Mouse (Mus musculus) embryonic stem cell, embryonic (primary cell): ENCODE results near the gene Ampd2.

Experiments used
- CTCF ChIA-PET, 4 experiments: fragments of 300-600 bp in 2 of 4; fragments of 350-600 bp in 2 of 4; sonication (Branson Sonifier 250); formaldehyde crosslinking; loops; one replicate each; lab custom pipeline; 2022; ENCODE audit warnings: inconsistent platforms in 2 of 4; lab: Charles Lee
- POLR2A ChIA-PET, 4 experiments: fragments of 300-600 bp in 2 of 4; fragments of 350-600 bp in 2 of 4; sonication (Branson Sonifier 250); formaldehyde crosslinking; loops; one replicate each; lab custom pipeline; 2022; ENCODE audit warnings: antibody characterized with exemption in 4 of 4, inconsistent platforms in 1 of 4; lab: Charles Lee

Ampd2 gene

GRCm38 (mm10) chr3:108065551-108065950 is 20.9 kb downstream of the Ampd2 start:
- POLR2A ChIA-PET, result interaction anchor here in 2 of 4 experiments (0.8 to 2.2 kb wide), 3 partner anchors 15 to 116 kb away, joined by 3 to 8 read pairs (median 5); partner anchors contain the start of gene Gnai3 (in 1 of the 2)

GRCm38 (mm10) chr3:108064672-108065071 is 21.8 kb downstream of the Ampd2 start:
- ChIA-PET CTCF (interaction anchor here (0.6 to 1.8 kb wide), 10 partner anchors 18 to 201 kb away, joined by 3 to 7 read pairs (median 5); partner anchors contain the start of genes Gstm4 (in 1 of the 4) and Gstm6 (in 1 of the 4)), POLR2A (interaction anchor here in 3 of 4 experiments (0.9 to 2.2 kb wide), 6 partner anchors 10 to 134 kb away, joined by 3 to 8 read pairs (median 3); partner anchors contain the start of genes Gnai3 (in 1 of the 3) and Gstm4 (in 1 of the 3))

More at GRCm38 (mm10) chr3:108065551-108065950, 20.9 kb downstream of the Ampd2 start:
- CTCF ChIA-PET, result interaction anchor here in 1 of 4 experiments (0.6 kb wide), 1 partner anchor 285 kb away, joined by 4 read pairs; no protein-coding TSS in a partner anchor

- ChIA-PET CTCF (interaction anchor here in 2 of 4 experiments (0.7 to 2.7 kb wide), 4 partner anchors 13 to 363 kb away, joined by 3 to 8 read pairs (median 4); partner anchors contain the start of gene Gstm4 (in 1 of the 2)), POLR2A (interaction anchor here in 1 of 4 experiments (2.3 kb wide), 1 partner anchor 10 kb away, joined by 5 read pairs; no protein-coding TSS in a partner anchor)
These were observed 23.8 kb downstream of the Ampd2 start for GRCm38 (mm10) chr3:108062648-108063047.

GRCm38 (mm10) chr3:108061420-108061819 is 25.0 kb downstream of the Ampd2 start:
- POLR2A ChIA-PET, result interaction anchor here in 1 of 4 experiments (0.6 to 2.3 kb wide), 4 partner anchors 11 to 75 kb away, joined by 3 to 5 read pairs (median 4); partner anchors contain the start of gene Gstm2
- CTCF ChIA-PET, result interaction anchor here in 2 of 4 experiments (0.6 to 2.7 kb wide), 4 partner anchors 112 to 398 kb away, joined by 3 to 8 read pairs (median 6); partner anchors contain the start of gene Gstm6 (in 1 of the 2)

GRCm38 (mm10) chr3:108050493-108050892 is 36.0 kb downstream of the Ampd2 start:
- ChIA-PET POLR2A (interaction anchor here in 2 of 4 experiments (0.8 to 1.2 kb wide), 3 partner anchors 15 to 164 kb away, joined by 3 to 5 read pairs (median 3); partner anchors contain the start of gene Gstm6 (in 1 of the 2)), CTCF (interaction anchor here in 1 of 4 experiments (0.6 kb wide), 1 partner anchor 45 kb away, joined by 3 read pairs; no protein-coding TSS in a partner anchor)

GRCm38 (mm10) chr3:108048306-108048705 is 38.1 kb downstream of the Ampd2 start:
- ChIA-PET POLR2A (interaction anchor here in 2 of 4 experiments (0.6 to 1.7 kb wide), 5 partner anchors 13 to 209 kb away, joined by 3 to 5 read pairs (median 3); partner anchors contain the start of genes Gstm1 (in 1 of the 2) and Psma5 (in 1 of the 2)), CTCF (interaction anchor here in 2 of 4 experiments (0.6 to 0.7 kb wide), 4 partner anchors 95 to 780 kb away, joined by 3 read pairs; partner anchors contain the start of gene Gnai3 (in 1 of the 2))

GRCm38 (mm10) chr3:108046944-108047655 is 39.4 kb downstream of the Ampd2 start:
- POLR2A ChIA-PET, result interaction anchor here in 2 of 4 experiments (1.0 to 1.7 kb wide), 4 partner anchors 30 to 210 kb away, joined by 3 to 5 read pairs (median 4); partner anchors contain the start of genes Gstm1 (in 1 of the 2), Gstm7 (in 1 of the 2) and Psma5 (in 1 of the 2)
- CTCF ChIA-PET, result no interaction called here

GRCm38 (mm10) chr3:108044394-108045140 is 41.9 kb downstream of the Ampd2 start, which contains the start of gene Gstm4:
Gene Gstm4 (minus strand): TSS chr3:108044894.
- ChIA-PET POLR2A (interaction anchor here (0.6 to 2.3 kb wide), 39 partner anchors 9 to 371 kb away, joined by 3 to 14 read pairs (median 4); partner anchors contain the start of genes Gstm6 (in 3 of the 4), Gstm7 (in 3 of the 4), Gnai3 (in 2 of the 4) and Gstm1 (in 2 of the 4)), CTCF (interaction anchor here (0.6 to 2.2 kb wide), 17 partner anchors 15 to 180 kb away, joined by 3 to 10 read pairs (median 3); partner anchors contain the start of genes Gstm1 (in 2 of the 4), Gstm6 (in 2 of the 4) and Gstm7 (in 1 of the 4))

- POLR2A ChIA-PET, result interaction anchor here in 1 of 4 experiments (1.8 kb wide), 1 partner anchor 52 kb away, joined by 4 read pairs; no protein-coding TSS in a partner anchor
- CTCF ChIA-PET, result interaction anchor here in 2 of 4 experiments (0.6 to 0.8 kb wide), 2 partner anchors 95 to 115 kb away, joined by 5 read pairs; no protein-coding TSS in a partner anchor
These were observed 53.3 kb downstream of the Ampd2 start for GRCm38 (mm10) chr3:108033156-108033555.

GRCm38 (mm10) chr3:108032113-108032512 is 54.3 kb downstream of the Ampd2 start:
- POLR2A ChIA-PET, result no interaction called here
- CTCF ChIA-PET, result no interaction called here

- ChIA-PET POLR2A (interaction anchor here in 3 of 4 experiments (0.6 to 1.4 kb wide), 5 partner anchors 11 to 179 kb away, joined by 3 to 6 read pairs (median 3); partner anchors contain the start of genes Gstm1 (in 1 of the 3) and Gstm4 (in 1 of the 3)), CTCF (interaction anchor here in 1 of 4 experiments (1.2 kb wide), 1 partner anchor 16 kb away, joined by 3 read pairs; the partner anchor contains the start of gene Gstm4)
These were observed 57.6 kb downstream of the Ampd2 start for GRCm38 (mm10) chr3:108028641-108029365.

- ChIA-PET POLR2A (no interaction called here), CTCF (no interaction called here)
These were observed 59.9 kb downstream of the Ampd2 start for GRCm38 (mm10) chr3:108026597-108026996.

GRCm38 (mm10) chr3:108026049-108026448 is 60.4 kb downstream of the Ampd2 start:
- ChIA-PET CTCF (no interaction called here), POLR2A (no interaction called here)

GRCm38 (mm10) chr3:108025318-108025717 is 61.1 kb downstream of the Ampd2 start:
- ChIA-PET CTCF (interaction anchor here in 1 of 4 experiments (0.7 kb wide), 1 partner anchor 254 kb away, joined by 6 read pairs; no protein-coding TSS in a partner anchor), POLR2A (no interaction called here)
